Mouse (Mus musculus): Measurements from ENCODE around the gene LTO1.
A peak's percentile ranks its signal among the peaks of the same experiment; 100 is the strongest.
"Not testable (repeated sequence)": the region's sequence is repeated elsewhere in the genome, so short reads cannot be mapped to it uniquely, and the experiment has no call there.

LTO1 gene

GRCm38 (mm10) chr7:144914948-144915750 is at the start of gene LTO1:
LTO1 (plus strand) TSS chr7:144915100.
- peak; percentile 89 for DNase-seq

GRCm38 (mm10) chr7:144867161-144867560 is 47.7 kb upstream of the LTO1 start:
- DNase-seq = no peak

GRCm38 (mm10) chr7:144867602-144868001 is 47.3 kb upstream of the LTO1 start:
- no peak for DNase-seq

GRCm38 (mm10) chr7:144872420-144872819 is 42.5 kb upstream of the LTO1 start:
- no peak for DNase-seq

GRCm38 (mm10) chr7:144873160-144873559 is 41.7 kb upstream of the LTO1 start:
- DNase-seq = no peak

GRCm38 (mm10) chr7:144874226-144874625 is 40.7 kb upstream of the LTO1 start:
- no peak for DNase-seq

DNA sequence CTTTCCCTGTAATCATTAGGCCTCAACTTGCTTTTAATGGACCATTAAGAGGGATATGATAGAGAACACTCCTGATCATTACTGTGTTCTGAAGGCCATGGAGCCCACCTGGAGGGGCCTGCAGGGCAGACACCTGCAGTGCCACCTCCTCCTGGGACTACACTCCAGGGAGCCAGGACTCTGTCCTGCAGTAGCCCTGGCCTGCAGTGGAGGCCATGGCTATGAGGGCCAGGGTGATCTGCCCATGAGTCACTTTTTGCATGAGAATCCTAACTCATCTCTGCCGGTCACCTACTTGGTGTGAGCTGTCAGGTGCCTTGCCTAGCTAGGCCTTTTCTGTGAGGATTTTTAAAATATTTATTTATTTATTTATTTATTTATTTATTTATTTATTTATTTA is 36.5 kb upstream of the LTO1 start:
- DNase-seq = no peak

DNA sequence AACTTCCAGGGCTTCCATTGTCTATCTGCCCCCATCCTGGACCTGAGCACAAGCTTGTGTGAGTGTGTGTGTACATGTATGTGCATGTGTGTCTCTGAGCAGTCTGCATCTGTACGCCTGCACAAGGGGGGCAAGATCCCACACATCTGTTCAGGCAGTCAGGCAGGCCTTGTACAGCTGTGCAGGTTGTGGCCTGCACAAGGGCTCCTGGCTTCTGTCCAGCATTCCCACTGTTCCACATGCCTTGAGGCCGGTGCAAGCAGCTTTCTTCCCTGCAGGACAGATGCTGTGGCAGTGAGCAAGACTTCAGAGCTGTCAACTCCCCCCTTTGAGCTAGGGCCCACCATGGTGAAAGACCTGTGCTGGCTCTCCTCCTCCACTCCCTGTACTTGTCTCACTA is 31.8 kb upstream of the LTO1 start:
- no peak for DNase-seq

- no peak for DNase-seq
These were observed 27.2 kb upstream of the LTO1 start for GRCm38 (mm10) chr7:144887672-144888071.

DNA sequence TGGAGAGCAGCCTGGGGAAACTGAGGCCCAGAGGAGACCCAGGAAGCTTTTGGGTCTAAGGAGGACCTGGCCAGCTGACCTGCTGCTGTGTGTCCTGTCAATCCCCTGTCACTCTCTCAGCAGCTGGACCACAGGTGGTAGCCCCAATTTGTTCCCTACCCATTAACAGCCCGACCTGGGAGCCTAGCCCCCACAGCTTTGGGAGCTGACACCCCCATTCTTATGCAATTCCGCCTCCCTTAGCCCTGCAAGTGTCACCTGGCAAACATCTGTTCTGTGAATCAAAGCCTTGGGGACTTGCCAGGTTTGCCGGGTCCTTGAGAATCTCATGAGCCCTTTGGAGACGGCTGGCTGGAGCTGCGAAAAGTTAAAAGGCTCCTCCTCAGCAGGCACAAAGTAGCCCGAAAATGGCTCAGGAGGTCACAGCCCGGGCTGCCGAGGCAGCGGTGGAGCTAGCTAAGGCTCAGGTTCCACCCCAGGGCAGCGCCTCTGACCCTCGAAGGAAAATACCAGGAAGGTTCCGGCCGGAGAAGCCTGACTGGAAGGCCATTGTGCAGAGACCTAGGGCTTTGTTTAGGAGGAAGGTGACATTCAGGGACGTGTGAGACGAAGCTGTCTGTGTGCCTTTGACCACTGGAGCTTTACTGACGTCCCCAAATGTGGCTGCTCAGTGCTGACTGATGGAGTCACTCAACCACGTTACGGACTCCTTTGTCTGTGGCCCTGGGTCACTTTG is 26.2 kb upstream of the LTO1 start:
- DNase-seq = no peak

GRCm38 (mm10) chr7:144890661-144891060 is 24.2 kb upstream of the LTO1 start:
- DNase-seq = not testable (repeated sequence)

GRCm38 (mm10) chr7:144891863-144892262 is 23.0 kb upstream of the LTO1 start:
- no peak for DNase-seq

DNA sequence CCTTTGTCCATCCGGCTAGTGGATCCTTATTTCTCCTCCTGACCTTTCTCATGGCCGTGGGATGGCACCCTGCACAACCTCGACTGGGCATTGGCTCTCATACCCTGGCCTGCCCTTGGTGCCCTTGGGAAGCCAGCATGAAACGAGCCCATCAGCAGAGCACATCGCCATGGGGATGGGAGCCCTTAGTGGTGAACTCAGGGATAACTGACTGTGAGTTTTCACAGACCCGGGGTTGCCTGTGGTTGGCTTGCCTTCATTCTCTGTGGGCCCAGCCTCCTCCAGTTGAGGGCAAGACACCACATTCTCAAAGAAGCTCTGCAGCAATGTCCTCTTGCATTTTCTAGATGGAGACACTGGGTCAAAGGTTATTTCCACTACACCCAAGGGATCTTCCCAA is 22.6 kb upstream of the LTO1 start:
- no peak for DNase-seq

DNA sequence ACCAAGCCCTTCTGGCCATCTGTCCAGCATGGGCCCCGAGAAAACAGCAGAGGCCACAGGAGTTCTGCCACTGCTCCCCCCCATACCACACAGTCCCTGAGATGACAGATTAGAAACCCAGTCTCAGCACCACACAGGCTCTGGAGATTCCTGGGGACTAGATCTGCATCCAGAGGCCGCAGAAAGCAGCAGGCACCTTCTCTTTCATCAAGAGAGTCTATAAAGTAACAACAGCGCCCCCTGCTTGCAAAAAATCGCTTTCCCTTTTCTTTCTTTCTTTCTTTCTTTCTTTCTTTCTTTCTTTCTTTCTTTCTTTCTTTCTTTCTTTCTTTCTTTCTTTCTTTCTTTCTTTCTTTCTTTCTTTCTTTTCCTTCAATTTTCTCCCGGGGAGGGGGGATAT is 20.7 kb upstream of the LTO1 start:
- DNase-seq = peak in 1 of 2 experiments; percentile 28

GRCm38 (mm10) chr7:144894706-144895105 is 20.2 kb upstream of the LTO1 start:
- no peak for DNase-seq

DNA sequence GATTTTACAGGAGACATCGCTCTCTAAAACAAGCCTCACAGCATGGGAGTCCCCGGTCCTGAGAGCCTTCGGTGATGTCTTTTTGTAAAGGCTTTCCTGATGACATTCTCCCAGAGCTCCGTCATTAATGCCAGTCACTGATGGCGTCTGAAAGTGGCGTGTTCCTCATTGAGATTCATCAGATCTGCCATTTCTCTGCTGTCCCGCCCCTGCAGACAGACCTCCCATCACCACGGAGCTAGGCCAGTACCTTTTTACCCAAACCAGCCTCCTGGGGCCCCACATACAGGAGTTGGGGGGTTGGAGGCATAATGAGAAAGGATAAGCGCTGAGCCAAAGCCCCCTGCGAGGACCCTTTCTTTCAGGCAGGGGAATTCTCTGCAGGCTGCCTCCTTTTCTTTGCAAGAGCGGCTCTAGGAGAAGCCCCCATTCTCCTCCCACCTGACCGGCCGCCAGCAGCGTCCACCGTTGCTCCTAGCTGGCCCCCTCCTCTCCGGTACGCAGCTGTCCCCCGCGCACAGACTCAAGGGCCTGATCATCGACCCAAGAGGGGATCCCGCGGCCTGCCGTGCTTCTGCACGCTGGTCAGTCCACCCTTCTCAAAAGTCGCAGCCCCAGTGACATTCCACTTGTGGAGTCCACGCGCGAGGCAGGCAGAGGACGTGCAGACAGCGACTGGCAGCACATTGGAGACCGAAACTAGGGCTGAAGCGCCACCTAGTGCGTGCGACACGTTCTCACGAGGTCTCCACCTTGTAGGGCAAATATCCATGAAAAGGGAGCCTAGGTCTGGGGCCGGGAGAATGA is 19.4 kb upstream of the LTO1 start:
- DNase-seq = peak; percentile 53 to 72

DNA sequence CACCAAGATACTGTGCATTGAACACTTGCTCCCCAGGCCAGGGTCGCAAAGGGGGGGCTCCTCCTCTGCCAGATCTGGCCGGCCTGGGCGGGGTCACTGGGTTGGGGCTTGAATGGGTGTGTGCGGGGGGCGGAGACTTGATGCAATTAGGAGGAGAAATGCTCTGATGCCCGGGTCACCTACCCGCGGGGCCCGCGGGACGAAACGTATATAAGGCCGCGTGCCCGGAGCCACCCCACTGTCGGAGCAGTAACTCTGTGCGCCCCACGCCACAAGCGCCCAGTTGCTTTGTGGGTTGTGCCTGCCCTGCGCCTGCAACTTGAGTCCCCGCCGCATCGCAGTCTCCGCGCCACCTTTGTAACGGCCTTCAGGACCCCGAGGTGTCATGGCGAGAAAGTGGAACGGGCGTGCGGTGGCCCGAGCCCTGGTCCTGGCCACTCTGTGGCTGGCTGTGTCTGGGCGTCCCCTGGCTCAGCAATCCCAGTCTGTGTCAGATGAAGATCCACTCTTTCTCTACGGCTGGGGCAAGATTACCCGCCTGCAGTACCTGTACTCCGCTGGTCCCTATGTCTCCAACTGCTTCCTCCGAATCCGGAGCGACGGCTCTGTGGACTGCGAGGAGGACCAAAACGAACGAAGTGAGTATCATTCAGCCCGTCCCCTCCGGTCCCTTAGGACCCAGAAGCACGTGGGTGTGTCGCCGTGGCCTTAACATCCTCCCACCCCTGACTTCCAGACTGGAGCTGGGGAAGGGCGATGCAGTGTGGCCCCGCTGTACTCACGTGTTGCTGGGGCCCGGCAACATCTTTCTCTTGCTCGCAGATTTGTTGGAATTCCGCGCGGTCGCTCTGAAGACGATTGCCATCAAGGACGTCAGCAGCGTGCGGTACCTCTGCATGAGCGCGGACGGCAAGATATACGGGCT is 18.3 kb upstream of the LTO1 start, which contains the start of gene Fgf15:
Fgf15 (plus strand) TSS at position 238 of the 925 bp plus-strand sequence.
- no peak for DNase-seq

DNA sequence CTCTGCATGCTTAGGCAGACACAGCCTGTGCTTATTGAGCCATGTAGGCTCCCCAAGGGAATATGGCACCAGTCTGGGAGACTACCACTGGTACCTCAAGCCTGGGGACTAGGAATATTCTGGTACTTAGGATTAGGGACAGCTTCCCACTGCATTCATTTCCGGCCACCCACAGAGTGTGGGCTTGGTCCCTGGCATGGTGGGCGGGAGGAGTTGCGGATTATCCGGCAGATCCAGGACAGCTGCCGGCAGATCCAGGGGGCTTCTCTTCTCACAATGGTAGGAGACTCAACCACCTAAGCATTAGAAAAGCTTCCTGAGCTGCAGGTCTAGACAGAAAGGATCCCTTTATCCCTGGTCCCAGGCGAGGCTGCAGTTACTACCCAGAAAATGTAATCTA is 16.4 kb upstream of the LTO1 start:
- DNase-seq = no peak

DNA sequence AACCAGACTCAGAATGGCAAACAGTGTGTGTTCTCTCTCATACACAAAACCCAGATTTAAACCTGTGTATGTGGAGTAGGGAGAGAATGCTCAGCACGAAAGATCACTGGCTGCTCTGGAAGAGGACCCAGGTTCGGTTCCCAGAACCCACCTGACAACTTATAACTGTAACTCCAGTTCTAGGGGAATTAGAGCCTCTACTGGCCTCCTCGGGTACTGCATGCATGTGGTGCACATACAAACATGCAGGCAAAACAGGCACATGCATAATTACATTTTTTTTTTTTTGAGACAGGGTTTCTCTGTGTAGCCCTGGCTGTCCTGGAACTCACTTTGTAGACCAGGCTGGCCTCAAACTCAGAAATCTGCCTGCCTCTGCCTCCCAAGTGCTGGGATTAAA is 9.4 kb upstream of the LTO1 start:
- not testable (repeated sequence) for DNase-seq

DNA sequence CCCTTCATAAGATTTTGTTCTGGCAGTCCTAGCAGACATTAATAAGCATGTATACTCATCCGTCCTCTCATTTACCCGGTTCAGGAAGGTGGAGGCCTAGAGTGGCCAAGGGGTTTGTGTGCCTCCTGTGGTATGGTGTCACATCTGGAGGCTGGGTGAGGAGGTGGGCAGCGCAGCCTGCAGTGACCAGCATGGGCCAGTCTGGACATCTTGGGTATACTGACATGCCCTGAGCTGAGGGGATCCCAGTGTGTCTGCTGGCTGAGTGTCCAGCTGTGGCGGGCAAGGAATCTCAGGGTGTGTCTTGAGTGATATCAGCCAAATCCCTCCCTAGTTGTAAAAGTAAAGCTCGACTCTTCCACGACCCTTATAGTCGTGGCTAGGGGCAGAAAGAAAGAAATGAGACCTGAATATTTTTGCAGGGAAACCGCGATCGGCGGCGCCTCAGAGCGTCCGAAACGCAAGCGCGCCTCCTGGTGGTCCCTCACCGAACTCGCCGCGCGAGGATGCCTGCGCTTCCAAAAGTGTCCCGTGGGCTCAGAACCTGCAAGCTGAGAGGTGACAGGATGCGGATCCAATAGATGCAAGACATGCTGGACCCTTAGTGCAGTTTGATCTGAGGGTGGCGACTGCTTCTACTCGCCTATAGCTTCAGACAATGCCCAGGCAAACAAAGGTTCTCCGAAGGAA is 8.0 kb upstream of the LTO1 start:
- DNase-seq = peak in 1 of 2 experiments; percentile 43

GRCm38 (mm10) chr7:144907793-144908192 is 7.1 kb upstream of the LTO1 start:
- DNase-seq = no peak

DNA sequence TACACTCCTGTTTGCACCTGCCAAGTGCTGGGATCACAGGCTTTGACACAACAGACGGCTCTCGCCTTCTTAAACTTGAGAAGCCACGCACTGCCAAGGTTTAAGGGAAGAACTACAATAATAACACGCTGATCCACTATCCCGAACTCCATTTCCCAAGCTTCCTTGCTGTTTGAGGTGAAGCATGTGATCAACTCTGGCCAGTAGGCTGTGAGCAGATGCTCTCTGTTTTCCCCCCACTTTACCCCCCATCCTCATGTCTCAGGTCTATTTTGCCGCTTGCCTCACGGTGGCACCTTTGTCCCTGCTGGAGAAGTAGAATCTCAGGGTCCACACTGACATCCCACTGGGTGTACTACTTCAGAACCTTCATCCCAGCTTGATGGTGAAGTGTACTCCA is 6.2 kb upstream of the LTO1 start:
- DNase-seq = no peak
